Mouse (Mus musculus) erythroblast, embryonic 14.5 days (primary cell): ENCODE results near the gene Kctd17. TPM values are rescaled to one million over a fixed set of nuclear protein-coding genes. Genes with fewer than 3 reads are reported as not detected.

ENCODE experiments used
- H3K27me3 ChIP-seq: 2 replicates; pipeline ENCODE4 v1.6.1; 2012; ENCODE audit warnings: inconsistent platforms; ENCODE audit not compliant: control insufficient read depth
- H3K36me3 ChIP-seq: 2 replicates; pipeline ENCODE4 v1.6.1; 2012; ENCODE audit warnings: mild to moderate bottlenecking, inconsistent platforms; ENCODE audit not compliant: control insufficient read depth
- H3K4me1 ChIP-seq: 2 replicates; pipeline ENCODE4 v1.6.1; 2012; ENCODE audit warnings: inconsistent platforms; ENCODE audit not compliant: control insufficient read depth
- H3K4me3 ChIP-seq: replicated peaks from 2 replicates; pipeline ENCODE3; 2012; ENCODE audit warnings: moderate library complexity, mild to moderate bottlenecking, inconsistent platforms
- H3K9me3 ChIP-seq: 2 replicates; pipeline ENCODE4 v1.6.1; 2012; ENCODE audit warnings: low read length, inconsistent platforms, mixed read lengths; ENCODE audit not compliant: control insufficient read depth
- GATA1 ChIP-seq: IDR thresholded peaks from 2 replicates; pipeline ENCODE4 v1.6.1; 2012; ENCODE audit warnings: low read length, inconsistent platforms, mixed read lengths
- TAL1 ChIP-seq: IDR thresholded peaks from 3 replicates; pipeline ENCODE4 v1.6.1; 2012; ENCODE audit warnings: low read length, inconsistent platforms, mixed read lengths
- polyA plus RNA-seq: library from polyadenylated mRNA; stranded (reverse); fragments of >175 nt; gene quantifications from 2 replicates; pipeline ENCODE4 v1.2.3, GENCODE M21; 2012

The Kctd17 gene
- polyA plus RNA-seq, 1 experiment = 0.07 TPM

- Histone ChIP-seq H3K4me3 (peak overlapping the region; percentile 16), H3K9me3 (no peaks in the 10 kb centered on the region), H3K36me3 (no peaks in the 10 kb centered on the region; the same call in 1 of the 2 replicates), H3K4me1 (no peaks in the 10 kb centered on the region), H3K27me3 (peaks cover 73% of the 10 kb centered on the region)
- TF ChIP-seq TAL1 (no peak), GATA1 (no peak)
These were observed 735 bp downstream of the Kctd17 start for GRCm38 (mm10) chr15:78429139-78429459.

DNA sequence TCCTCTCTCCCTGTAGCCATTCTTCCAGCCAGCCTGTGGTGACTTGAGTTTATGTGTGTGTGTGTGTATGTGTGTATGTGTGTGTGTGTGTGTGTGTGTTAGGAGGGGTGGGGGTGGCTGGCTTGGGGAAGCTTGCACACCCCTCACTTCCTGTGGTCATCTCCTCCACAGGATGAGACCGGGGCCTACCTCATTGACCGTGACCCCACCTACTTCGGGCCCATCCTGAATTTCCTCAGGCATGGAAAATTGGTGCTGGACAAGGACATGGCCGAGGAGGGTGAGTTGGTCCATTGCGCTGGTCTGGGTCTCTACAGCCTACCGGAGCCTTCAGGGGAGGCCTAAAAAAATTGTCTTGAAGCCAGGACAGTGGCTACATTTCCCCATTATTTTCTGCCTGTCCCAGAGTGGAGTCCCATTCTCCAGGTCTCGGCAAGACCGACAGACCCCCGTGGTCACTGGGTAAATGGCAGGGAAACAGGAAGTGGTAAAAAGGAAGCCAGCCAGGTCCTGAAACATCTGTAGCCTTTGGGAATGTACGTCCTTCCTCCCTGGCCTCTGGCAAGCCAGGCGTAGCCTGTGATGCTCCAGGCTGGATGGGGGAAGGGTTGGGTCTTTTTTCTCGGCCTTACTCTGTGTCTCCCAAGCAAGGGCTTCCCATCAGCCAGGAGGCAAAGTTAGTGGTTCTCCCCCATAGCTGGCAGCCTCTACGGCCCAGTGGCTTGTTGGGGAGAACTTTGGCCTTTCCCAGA is 1.7 kb downstream of the Kctd17 start:
- no peaks in the 10 kb centered on the region for H3K9me3 ChIP-seq
- no peaks in the 10 kb centered on the region for H3K4me1 ChIP-seq
- no peaks in the 10 kb centered on the region; the same call in 1 of the 2 replicates for H3K36me3 ChIP-seq
- no peak for TF ChIP-seq GATA1
- no peak for TF ChIP-seq TAL1
- peaks cover 65% of the 10 kb centered on the region for H3K27me3 ChIP-seq
- no peak overlapping the region for H3K4me3 ChIP-seq

GRCm38 (mm10) chr15:78430874-78431273 is 2.5 kb downstream of the Kctd17 start:
- H3K9me3 ChIP-seq = no peaks in the 10 kb centered on the region
- no peak overlapping the region for H3K4me3 ChIP-seq
- no peaks in the 10 kb centered on the region for H3K4me1 ChIP-seq
- H3K36me3 ChIP-seq = no peaks in the 10 kb centered on the region; the same call in 1 of the 2 replicates
- TF ChIP-seq TAL1 (no peak), GATA1 (no peak)
- peaks cover 66% of the 10 kb centered on the region for H3K27me3 ChIP-seq

- Histone ChIP-seq H3K4me3 (no peak overlapping the region), H3K9me3 (no peaks in the 10 kb centered on the region), H3K36me3 (no peaks in the 10 kb centered on the region; the same call in 1 of the 2 replicates), H3K27me3 (peaks cover 67% of the 10 kb centered on the region), H3K4me1 (no peaks in the 10 kb centered on the region; the same call in 1 of the 2 replicates)
- TF ChIP-seq GATA1 (no peak), TAL1 (no peak)
These were observed 3.3 kb downstream of the Kctd17 start for GRCm38 (mm10) chr15:78431541-78432121.

DNA sequence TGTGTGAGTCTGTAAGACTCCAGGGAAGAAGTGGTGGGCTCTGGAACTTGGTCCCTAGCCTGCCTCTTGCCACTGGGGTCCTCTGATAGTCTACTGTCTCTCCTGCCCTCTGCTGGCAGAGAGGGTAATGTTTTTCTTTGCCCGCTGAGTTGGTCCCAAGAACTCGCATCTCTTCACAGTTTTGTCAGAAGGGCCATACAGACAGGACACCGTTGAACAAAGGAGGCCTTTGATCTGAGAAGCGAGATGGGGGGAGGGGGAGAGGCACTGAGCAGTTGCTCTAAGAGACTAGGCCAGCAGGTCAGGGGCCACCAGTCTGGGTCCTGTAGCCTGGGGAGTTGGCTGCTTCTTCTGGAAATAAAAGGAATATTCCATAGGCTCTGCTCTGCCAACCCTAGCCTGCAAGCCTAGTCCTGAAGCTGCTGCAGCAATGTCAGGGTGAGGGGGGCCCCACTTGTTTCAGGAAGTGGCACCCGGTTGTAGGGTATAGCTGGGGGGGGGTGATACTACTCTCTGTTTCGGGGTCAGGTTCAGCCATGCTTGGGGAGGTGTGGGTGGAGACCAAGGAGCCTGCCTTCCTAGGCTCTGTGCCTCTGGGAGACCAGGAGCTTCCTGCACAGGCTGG is 6.6 kb downstream of the Kctd17 start:
- H3K36me3 ChIP-seq = no peaks in the 10 kb centered on the region; the same call in 1 of the 2 replicates
- no peaks in the 10 kb centered on the region for H3K9me3 ChIP-seq
- peaks cover 49% of the 10 kb centered on the region for H3K27me3 ChIP-seq
- H3K4me3 ChIP-seq = no peak overlapping the region
- TF ChIP-seq GATA1 (no peak), TAL1 (no peak)
- peaks cover 10% of the 10 kb centered on the region for H3K4me1 ChIP-seq

DNA sequence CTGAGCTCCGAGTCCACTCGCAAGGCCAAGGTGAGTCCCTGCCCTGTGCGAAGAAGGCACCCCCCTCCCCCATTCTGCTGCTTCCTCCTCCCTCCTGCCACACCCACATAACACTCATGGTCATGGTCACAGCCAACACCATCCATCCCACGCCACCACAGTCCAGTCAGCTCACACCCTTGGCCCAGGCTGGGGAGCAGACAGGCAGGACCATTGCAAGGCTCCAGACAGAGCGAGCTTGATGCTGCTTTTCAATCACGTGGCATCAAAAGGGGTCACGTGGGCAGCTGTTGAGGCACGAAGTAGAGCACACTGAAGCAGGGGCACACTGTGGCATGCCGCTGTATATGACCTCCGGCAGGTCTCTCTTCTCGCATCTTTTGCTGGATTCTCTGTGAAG is 7.3 kb downstream of the Kctd17 start:
- TF ChIP-seq TAL1 = no peak
- no peak for TF ChIP-seq GATA1
- Histone ChIP-seq H3K4me3 (no peak overlapping the region), H3K27me3 (peaks cover 43% of the 10 kb centered on the region), H3K36me3 (peaks cover 2% of the 10 kb centered on the region; the same call in 1 of the 2 replicates), H3K4me1 (peaks cover 10% of the 10 kb centered on the region), H3K9me3 (no peaks in the 10 kb centered on the region)

- Histone ChIP-seq H3K27me3 (peaks cover 39% of the 10 kb centered on the region), H3K36me3 (peaks cover 2% of the 10 kb centered on the region; the same call in 1 of the 2 replicates), H3K4me1 (peaks cover 10% of the 10 kb centered on the region), H3K9me3 (no peaks in the 10 kb centered on the region), H3K4me3 (no peak overlapping the region)
- no peak for TF ChIP-seq GATA1
- TF ChIP-seq TAL1 = no peak
These were observed 8.2 kb downstream of the Kctd17 start for GRCm38 (mm10) chr15:78436380-78437192.

GRCm38 (mm10) chr15:78437237-78438017 is 9.1 kb downstream of the Kctd17 start:
- Histone ChIP-seq H3K27me3 (peaks cover 41% of the 10 kb centered on the region), H3K4me3 (no peak overlapping the region), H3K36me3 (peaks cover 5% of the 10 kb centered on the region; the same call in 1 of the 2 replicates), H3K4me1 (peaks cover 10% of the 10 kb centered on the region), H3K9me3 (no peaks in the 10 kb centered on the region)
- TF ChIP-seq TAL1 (no peak), GATA1 (no peak)
